ENCODE assay signal across 8 mouse cellular contexts in the genomic region with DNA sequence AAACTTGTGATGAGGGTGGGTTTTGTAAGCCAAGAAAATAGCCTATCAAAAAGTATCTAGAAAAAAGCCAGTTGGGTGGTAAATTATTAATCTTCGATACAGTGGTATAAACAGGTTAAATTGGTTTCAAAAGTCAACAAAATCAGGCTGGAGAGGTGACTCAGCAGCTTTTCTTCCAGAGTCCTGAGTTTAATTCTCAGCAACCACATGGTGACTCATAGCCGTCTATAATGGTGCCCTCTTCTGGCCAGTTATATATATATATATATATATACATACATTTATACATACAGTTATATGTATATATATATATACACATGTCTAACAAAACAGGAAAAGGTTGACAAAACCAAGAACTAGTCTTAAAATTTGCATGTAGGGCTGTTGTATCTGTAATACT. TPM values are rescaled to one million over a fixed set of nuclear protein-coding genes. Genes with fewer than 3 reads are reported as not detected.
DNase-seq lines count a peak whose midpoint lies in the region; ATAC-seq and TF ChIP-seq lines count a peak whose summit lies in the region.

No protein-coding gene starts in this region.

- H3K4me2 ChIP-seq in lung, embryonic 16.5 days (ENCODE audit: low read depth, low read length) = no peak overlapping the region
- no peak overlapping the region for H3K4me2 ChIP-seq in intestine, embryonic 16.5 days (ENCODE audit: low read depth, low read length)

- in situ Hi-C loops in Patski (cut with MboI; ENCODE audit: low pct_unique_long_range_greater_than_20kb) = loop anchor here (5.0 kb wide), 1 partner anchor 127 kb away; no protein-coding TSS in a partner anchor

- no peak for DNase-seq in lung, postnatal 14 days
- DNase-seq in Patski (ENCODE audit: low read depth, low spot score) = peak; percentile 35
- DNase-seq in gastrocnemius, adult 8-10 months (ENCODE audit: low spot score in 2 of 2) = no peak
- no peak for DNase-seq in heart, adult 11 months
- DNase-seq in ovary, postnatal 10 days (ENCODE audit: low spot score) = no peak

- no peaks in the 10 kb centered on the region for H3K27me3 ChIP-seq in lung, embryonic 16.5 days (ENCODE audit: control insufficient read depth, insufficient read depth, low read depth, low read length)
- H3K27me3 ChIP-seq in Patski = no peaks in the 10 kb centered on the region
- H3K27me3 ChIP-seq in intestine, embryonic 16.5 days (replicated peaks; ENCODE audit: control insufficient read depth, insufficient read depth, low read length) = no peaks in the 10 kb centered on the region

- POLR2A ChIA-PET in Patski (lab: Charles Lee) = interaction anchor here (1.2 kb wide), 1 partner anchor 29 kb away, joined by 4 read pairs; a partner anchor contains a TSS

- H3K9ac ChIP-seq in lung, embryonic 16.5 days (ENCODE audit: low read length) = no peak overlapping the region
- no peak overlapping the region for H3K9ac ChIP-seq in intestine, embryonic 16.5 days (ENCODE audit: low read depth, low read length)

- 44% methylated on average over 2 of the region's 2 CpGs for WGBS in lung, embryonic 16.5 days
- 46% methylated on average over 2 of the region's 2 CpGs for WGBS in intestine, embryonic 16.5 days

- no peaks in the 10 kb centered on the region for H3K9me3 ChIP-seq in lung, embryonic 16.5 days (ENCODE audit: control insufficient read depth, low read length)
- no peaks in the 10 kb centered on the region for H3K9me3 ChIP-seq in intestine, embryonic 16.5 days (ENCODE audit: control insufficient read depth, low read length)

- peak; percentile 58; the same call in 1 of the 2 replicates for ATAC-seq in lung, embryonic 16.5 days (ENCODE audit: low read depth)
- ATAC-seq in Patski = peak; percentile 75
- peak; percentile 75 for ATAC-seq in intestine, embryonic 16.5 days
- ATAC-seq in megakaryocyte-erythroid progenitor cell, adult 5-6 weeks (replicated peaks; ENCODE audit: low FRiP score, low TSS enrichment, poor library complexity, severe bottlenecking) = peak; percentile 53

- no peaks in the 10 kb centered on the region for H3K4me1 ChIP-seq in lung, embryonic 16.5 days (replicated peaks; ENCODE audit: control insufficient read depth, insufficient read depth, low read length)
- H3K4me1 ChIP-seq in intestine, embryonic 16.5 days (ENCODE audit: control insufficient read depth, insufficient read depth, low read length) = 0 out of 2 replicates have a peak, but pooled peaks cover 3% of the 10 kb centered on the region

- H3K4me3 ChIP-seq in lung, embryonic 16.5 days (ENCODE audit: low read length) = no peak overlapping the region
- H3K4me3 ChIP-seq in intestine, embryonic 16.5 days (ENCODE audit: low read length) = no peak overlapping the region

- no peak for TF ChIP-seq CTCF in Patski (IDR thresholded peaks at IDR 0.05)

- H3K36me3 ChIP-seq in lung, embryonic 16.5 days (ENCODE audit: control insufficient read depth, insufficient read depth, low read length) = peaks cover 36% of the 10 kb centered on the region
- H3K36me3 ChIP-seq in intestine, embryonic 16.5 days (ENCODE audit: control insufficient read depth, insufficient read depth, low read length) = peaks cover 5% of the 10 kb centered on the region; the same call in 1 of the 2 replicates

- no peak overlapping the region for H3K27ac ChIP-seq in lung, embryonic 16.5 days (ENCODE audit: low read length)
- no peak overlapping the region for H3K27ac ChIP-seq in intestine, embryonic 16.5 days (ENCODE audit: low read length)

- CTCF ChIA-PET in Patski (lab: Charles Lee) = interaction anchor here (1.1 to 1.7 kb wide), 8 partner anchors 12 to 128 kb away, joined by 3 to 9 read pairs (median 4); no protein-coding TSS in a partner anchor

RNA-seq across cellular contexts. Expression of a gene that starts 27.3 kb away (rescaled TPM):
- 64.1 and 79.2 TPM in 2 replicates for polyA plus RNA-seq in lung, embryonic 16.5 days (2015; fragmentation: Nextera tagmentation; extraction: Ambion mirVana)
- polyA plus RNA-seq in Patski (2021) = 20.6 TPM
- 21.6 and 21.7 TPM in 2 replicates for polyA plus RNA-seq in intestine, embryonic 16.5 days (2015; fragmentation: Nextera tagmentation; extraction: Ambion mirVana)
- total RNA-seq in megakaryocyte-erythroid progenitor cell, adult 5-6 weeks (2014; fragmentation: Nextera tagmentation) = not detected in 2 replicates
- 1.3 and 1.8 TPM in 2 replicates for total RNA-seq in megakaryocyte-erythroid progenitor cell, adult 5-6 weeks (2017)
- 100 to 1,000 TPM; 201 to 345 (median 252) TPM for total RNA-seq in gastrocnemius, adult 8-10 months (2022)

RNA-seq across cellular contexts. Expression of a gene that starts 28.6 kb away (rescaled TPM):
- 231 and 251 TPM in 2 replicates for polyA plus RNA-seq in lung, embryonic 16.5 days (2015; fragmentation: Nextera tagmentation; extraction: Ambion mirVana)
- 102 TPM for polyA plus RNA-seq in Patski (2021)
- polyA plus RNA-seq in intestine, embryonic 16.5 days (2015; fragmentation: Nextera tagmentation; extraction: Ambion mirVana) = 143 and 157 TPM in 2 replicates
- total RNA-seq in megakaryocyte-erythroid progenitor cell, adult 5-6 weeks (2014; fragmentation: Nextera tagmentation) = 197 and 235 TPM in 2 replicates
- 282 and 332 TPM in 2 replicates for total RNA-seq in megakaryocyte-erythroid progenitor cell, adult 5-6 weeks (2017)
- 10 to 100 TPM; 20.1 to 27.7 (median 21.3) TPM for total RNA-seq in gastrocnemius, adult 8-10 months (2022)

RNA-seq across cellular contexts. Expression of a gene that starts 28.7 kb away (rescaled TPM):
- 44.0 and 44.8 TPM in 2 replicates for polyA plus RNA-seq in lung, embryonic 16.5 days (2015; fragmentation: Nextera tagmentation; extraction: Ambion mirVana)
- 85.0 TPM for polyA plus RNA-seq in Patski (2021)
- polyA plus RNA-seq in intestine, embryonic 16.5 days (2015; fragmentation: Nextera tagmentation; extraction: Ambion mirVana) = 21.7 and 23.2 TPM in 2 replicates
- total RNA-seq in megakaryocyte-erythroid progenitor cell, adult 5-6 weeks (2014; fragmentation: Nextera tagmentation) = 29.5 and 34.9 TPM in 2 replicates
- total RNA-seq in megakaryocyte-erythroid progenitor cell, adult 5-6 weeks (2017) = 74.0 and 111 TPM in 2 replicates
- 10 to 100 TPM; 43.8 to 67.3 (median 46.9) TPM for total RNA-seq in gastrocnemius, adult 8-10 months (2022)
